Mouse (Mus musculus): ENCODE measurements around the gene Ttc28. TPM values are rescaled to one million over a fixed set of nuclear protein-coding genes. Genes with fewer than 3 reads are reported as not detected.

The Ttc28 gene
- polyA plus RNA-seq, 1 experiment, result 0.04 TPM

DNA sequence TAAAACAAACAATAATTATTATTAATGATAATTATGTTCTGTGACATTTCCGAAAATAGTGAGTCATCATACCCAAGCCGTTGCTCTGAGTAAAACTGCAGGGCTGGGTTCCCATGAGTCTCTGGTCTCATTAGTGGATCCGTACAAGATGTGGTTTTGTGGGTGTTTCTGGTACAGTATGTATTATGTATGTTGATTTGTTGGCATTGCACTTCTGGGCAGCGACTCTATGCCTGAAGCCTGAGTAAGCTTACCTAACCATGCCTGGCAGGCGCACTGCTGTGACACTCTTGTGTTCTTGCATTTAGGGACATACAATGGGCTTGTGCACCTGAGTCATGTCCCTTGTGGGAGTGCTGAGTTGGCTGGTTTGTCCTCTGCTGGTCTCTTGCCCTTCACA lies 190.3 kb downstream of the Ttc28 start:
- H3K27me3 ChIP-seq (ENCODE audit: control insufficient read depth), result no peaks in the 10 kb centered on the region
- no peak overlapping the region for H3K4me3 ChIP-seq (replicated peaks)
- H3K9me3 ChIP-seq (ENCODE audit: control insufficient read depth, low read length), result no peaks in the 10 kb centered on the region
- no peaks in the 10 kb centered on the region for H3K4me1 ChIP-seq (ENCODE audit: control insufficient read depth)
- no peaks in the 10 kb centered on the region for H3K36me3 ChIP-seq (ENCODE audit: control insufficient read depth)
- TF ChIP-seq TAL1 (IDR thresholded peaks at IDR 0.05; ENCODE audit: low read length), result no peak
- TF ChIP-seq GATA1 (IDR thresholded peaks at IDR 0.05; ENCODE audit: low read length), result no peak

GRCm38 (mm10) chr5:111070361-111070760 lies 190.8 kb downstream of the Ttc28 start:
- H3K27me3 ChIP-seq (ENCODE audit: control insufficient read depth), result no peaks in the 10 kb centered on the region
- H3K4me3 ChIP-seq (replicated peaks), result no peak overlapping the region
- H3K4me1 ChIP-seq (ENCODE audit: control insufficient read depth), result no peaks in the 10 kb centered on the region
- no peaks in the 10 kb centered on the region for H3K36me3 ChIP-seq (ENCODE audit: control insufficient read depth)
- H3K9me3 ChIP-seq (ENCODE audit: control insufficient read depth, low read length), result no peaks in the 10 kb centered on the region
- no peak for TF ChIP-seq GATA1 (IDR thresholded peaks at IDR 0.05; ENCODE audit: low read length)
- no peak for TF ChIP-seq TAL1 (IDR thresholded peaks at IDR 0.05; ENCODE audit: low read length)

- Histone ChIP-seq H3K4me1 (ENCODE audit: control insufficient read depth) (no peaks in the 10 kb centered on the region), H3K4me3 (replicated peaks) (no peak overlapping the region)
- TF ChIP-seq GATA1 (IDR thresholded peaks at IDR 0.05; ENCODE audit: low read length), result no peak
- no peak for TF ChIP-seq TAL1 (IDR thresholded peaks at IDR 0.05; ENCODE audit: low read length)
Observed at GRCm38 (mm10) chr5:111073316-111073736, 193.7 kb downstream of the Ttc28 start.

DNA sequence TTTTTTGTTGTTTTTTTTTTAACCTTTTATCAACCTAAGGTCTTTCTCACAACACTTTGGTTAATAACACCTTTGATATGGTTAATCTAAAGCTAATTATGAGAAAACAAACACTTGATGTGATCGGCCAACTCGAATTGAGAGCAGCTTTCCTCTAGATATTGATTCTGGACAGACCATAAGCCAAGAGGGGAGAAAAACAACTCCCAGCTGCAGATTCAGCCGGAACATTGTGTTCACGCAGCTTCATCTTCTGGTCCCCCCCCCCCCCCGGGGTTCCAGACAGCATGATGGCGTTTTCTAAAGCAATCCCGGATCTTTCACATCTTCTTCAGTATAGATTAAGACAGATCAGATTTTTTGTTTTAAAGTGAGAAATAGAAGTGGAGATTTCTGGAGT lies 194.4 kb downstream of the Ttc28 start:
- TF ChIP-seq GATA1 (IDR thresholded peaks at IDR 0.05; ENCODE audit: low read length), result no peak
- no peak for TF ChIP-seq TAL1 (IDR thresholded peaks at IDR 0.05; ENCODE audit: low read length)
- H3K36me3 ChIP-seq (ENCODE audit: control insufficient read depth), result no peaks in the 10 kb centered on the region
- H3K27me3 ChIP-seq (ENCODE audit: control insufficient read depth), result no peaks in the 10 kb centered on the region

More at GRCm38 (mm10) chr5:111073316-111073736, 193.7 kb downstream of the Ttc28 start:
- Histone ChIP-seq H3K36me3 (ENCODE audit: control insufficient read depth) (no peaks in the 10 kb centered on the region), H3K9me3 (ENCODE audit: control insufficient read depth, low read length) (no peaks in the 10 kb centered on the region), H3K27me3 (ENCODE audit: control insufficient read depth) (no peaks in the 10 kb centered on the region)

GRCm38 (mm10) chr5:111075841-111076240 lies 196.2 kb downstream of the Ttc28 start:
- Histone ChIP-seq H3K4me1 (ENCODE audit: control insufficient read depth) (no peaks in the 10 kb centered on the region), H3K36me3 (ENCODE audit: control insufficient read depth) (no peaks in the 10 kb centered on the region), H3K4me3 (replicated peaks) (no peak overlapping the region), H3K27me3 (ENCODE audit: control insufficient read depth) (no peaks in the 10 kb centered on the region), H3K9me3 (ENCODE audit: control insufficient read depth, low read length) (no peaks in the 10 kb centered on the region)
- no peak for TF ChIP-seq TAL1 (IDR thresholded peaks at IDR 0.05; ENCODE audit: low read length)
- TF ChIP-seq GATA1 (IDR thresholded peaks at IDR 0.05; ENCODE audit: low read length), result no peak

More for the DNA sequence above, 194.4 kb downstream of the Ttc28 start:
- no peak overlapping the region for H3K4me3 ChIP-seq (replicated peaks)
- H3K9me3 ChIP-seq (ENCODE audit: control insufficient read depth, low read length), result no peaks in the 10 kb centered on the region
- H3K4me1 ChIP-seq (ENCODE audit: control insufficient read depth), result no peaks in the 10 kb centered on the region

DNA sequence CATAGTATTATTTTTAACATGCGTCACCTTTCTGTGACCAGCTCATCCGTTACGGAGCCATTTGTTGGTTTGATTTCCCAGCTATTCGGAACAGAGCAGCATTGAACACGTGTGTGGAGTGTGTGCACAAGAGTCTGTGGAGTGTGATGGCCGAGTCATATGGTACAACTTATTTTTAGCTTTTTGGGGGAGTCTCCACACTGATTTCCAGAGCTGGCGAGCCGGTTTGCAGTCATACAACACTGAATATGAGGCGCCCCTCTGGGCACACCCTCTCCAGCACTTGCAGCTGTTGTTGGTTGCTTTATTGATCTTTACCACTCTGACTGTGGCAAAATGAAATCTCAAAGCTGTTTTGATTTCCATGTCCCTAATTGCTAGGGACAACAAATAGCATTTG lies 197.7 kb downstream of the Ttc28 start:
- H3K27me3 ChIP-seq (ENCODE audit: control insufficient read depth), result no peaks in the 10 kb centered on the region
- H3K9me3 ChIP-seq (ENCODE audit: control insufficient read depth, low read length), result no peaks in the 10 kb centered on the region
- TF ChIP-seq TAL1 (IDR thresholded peaks at IDR 0.05; ENCODE audit: low read length) (no peak), GATA1 (IDR thresholded peaks at IDR 0.05; ENCODE audit: low read length) (no peak)
- H3K4me3 ChIP-seq (replicated peaks), result no peak overlapping the region
- no peaks in the 10 kb centered on the region for H3K4me1 ChIP-seq (ENCODE audit: control insufficient read depth)
- H3K36me3 ChIP-seq (ENCODE audit: control insufficient read depth), result no peaks in the 10 kb centered on the region

GRCm38 (mm10) chr5:111080601-111081000 lies 201.0 kb downstream of the Ttc28 start:
- TF ChIP-seq GATA1 (IDR thresholded peaks at IDR 0.05; ENCODE audit: low read length) (no peak), TAL1 (IDR thresholded peaks at IDR 0.05; ENCODE audit: low read length) (no peak)
- H3K9me3 ChIP-seq (ENCODE audit: control insufficient read depth, low read length), result no peaks in the 10 kb centered on the region
- H3K4me3 ChIP-seq (replicated peaks), result no peak overlapping the region
- H3K36me3 ChIP-seq (ENCODE audit: control insufficient read depth), result no peaks in the 10 kb centered on the region
- no peaks in the 10 kb centered on the region for H3K27me3 ChIP-seq (ENCODE audit: control insufficient read depth)
- no peaks in the 10 kb centered on the region for H3K4me1 ChIP-seq (ENCODE audit: control insufficient read depth)

DNA sequence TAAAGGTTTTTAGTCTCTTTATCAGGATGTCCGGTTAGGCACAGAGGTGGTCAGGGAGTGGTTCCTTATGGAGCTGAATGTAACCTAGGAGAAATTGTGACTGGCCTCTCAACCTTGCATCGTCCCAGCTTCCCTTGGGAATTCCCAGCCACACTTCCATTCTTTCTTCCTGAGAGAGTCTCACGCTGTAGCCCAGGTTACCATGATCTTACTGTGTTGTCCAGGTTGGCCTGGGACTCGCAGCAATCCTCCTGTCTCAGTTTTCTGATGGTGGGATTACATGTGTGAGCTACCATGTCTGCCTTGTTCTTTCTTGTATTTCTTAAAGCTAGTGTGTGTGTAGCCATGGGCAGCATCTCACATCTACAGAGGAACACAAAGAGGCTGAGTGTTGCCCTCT lies 206.2 kb downstream of the Ttc28 start:
- H3K4me3 ChIP-seq (replicated peaks), result no peak overlapping the region
- H3K4me1 ChIP-seq (ENCODE audit: control insufficient read depth), result no peaks in the 10 kb centered on the region
- H3K36me3 ChIP-seq (ENCODE audit: control insufficient read depth), result no peaks in the 10 kb centered on the region
- no peaks in the 10 kb centered on the region for H3K27me3 ChIP-seq (ENCODE audit: control insufficient read depth)
- H3K9me3 ChIP-seq (ENCODE audit: control insufficient read depth, low read length), result no peaks in the 10 kb centered on the region
- no peak for TF ChIP-seq GATA1 (IDR thresholded peaks at IDR 0.05; ENCODE audit: low read length)
- TF ChIP-seq TAL1 (IDR thresholded peaks at IDR 0.05; ENCODE audit: low read length), result no peak

- H3K36me3 ChIP-seq (ENCODE audit: control insufficient read depth), result no peaks in the 10 kb centered on the region
- TF ChIP-seq TAL1 (IDR thresholded peaks at IDR 0.05; ENCODE audit: low read length), result no peak
- TF ChIP-seq GATA1 (IDR thresholded peaks at IDR 0.05; ENCODE audit: low read length), result no peak
- no peak overlapping the region for H3K4me3 ChIP-seq (replicated peaks)
- H3K27me3 ChIP-seq (ENCODE audit: control insufficient read depth), result no peaks in the 10 kb centered on the region
- H3K4me1 ChIP-seq (ENCODE audit: control insufficient read depth), result no peaks in the 10 kb centered on the region
- no peaks in the 10 kb centered on the region for H3K9me3 ChIP-seq (ENCODE audit: control insufficient read depth, low read length)
Observed at GRCm38 (mm10) chr5:111096750-111097149, 217.1 kb downstream of the Ttc28 start.

Data from erythroblast, embryonic 14.5 days (primary cell).